Mouse (Mus musculus) gastrocnemius, postnatal 10 days (tissue): Measurements from ENCODE around the gene Lhfp. TPM values are rescaled to one million over a fixed set of nuclear protein-coding genes. Genes with fewer than 3 reads are reported as not detected.

Experiments used
- total RNA-seq, 2 experiments: library from RNA; stranded (reverse); gene quantifications; 2 replicates each; pipeline ENCODE4 v1.2.3; 2021

The Lhfp gene
- total RNA-seq, 2 experiments from 2014 or later = 41.9 to 43.2 TPM

Other genes starting within 250 kb of the Lhfp start
- 10 to 100 TPM; 26.1 to 32.2 TPM for gene Cog6, start 24.3 kb upstream of the Lhfp start, total RNA-seq